ENCODE assay signal across 19 mouse cellular contexts in the genomic region with DNA sequence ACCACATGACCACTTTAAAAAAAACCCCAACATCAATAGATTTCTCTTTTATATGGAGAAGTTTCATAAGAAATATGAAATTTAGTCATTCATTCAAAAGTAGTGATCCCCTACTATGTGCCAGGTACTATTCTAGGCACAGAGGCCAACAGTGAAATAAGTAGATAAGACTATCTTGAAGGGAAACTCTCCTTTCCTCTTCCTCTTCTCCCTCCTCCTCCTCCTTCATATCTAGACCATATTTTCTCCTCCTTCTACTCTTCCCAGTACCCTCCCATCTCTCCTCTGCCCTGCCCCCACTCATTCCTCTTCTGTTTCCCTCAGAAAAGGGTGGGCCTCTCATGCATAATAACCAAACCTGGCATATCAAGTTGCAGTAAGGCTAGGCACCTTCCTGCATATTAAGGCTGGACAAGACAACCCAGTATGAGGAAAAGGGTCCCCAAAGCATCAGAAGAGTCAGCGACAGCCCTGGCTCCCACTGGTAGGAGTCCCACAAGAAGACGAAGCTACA.
"Had no signal": no experiment of that assay in that cellular context is flagged by ENCODE, and none has a peak within 500 bp of the region (broad histone marks: within the 10 kb centered on the region; RNA-seq: fewer than 3 reads in every experiment).

No protein-coding gene starts in this region.

- H3K4me1 ChIP-seq: intestine, embryonic 15.5 days; neural tube, embryonic 12.5 days; neural tube, embryonic 15.5 days had no signal

- H3K4me2 ChIP-seq: intestine, embryonic 15.5 days; kidney, embryonic 15.5 days; lung, embryonic 15.5 days; neural tube, embryonic 12.5 days; neural tube, embryonic 15.5 days had no signal

- ATAC-seq: intestine, embryonic 15.5 days had no signal

- DNase-seq: kidney, adult 11 months; kidney, adult 8-10 months; kidney, postnatal 14 days; layer of hippocampus, adult 9-11 months; lung, adult 18-20 months; lung, postnatal 10 days; lung, postnatal 36 days; midbrain, embryonic 14.5 days; right cerebral cortex, adult 18-20 months; right cerebral cortex, postnatal 14 days; right cerebral cortex, postnatal 4 days; thymus, postnatal 25 days had no signal

- H3K9me3 ChIP-seq: intestine, embryonic 15.5 days; kidney, embryonic 15.5 days; lung, embryonic 15.5 days; neural tube, embryonic 12.5 days; neural tube, embryonic 15.5 days had no signal

- H3K36me3 ChIP-seq: intestine, embryonic 15.5 days; kidney, embryonic 15.5 days; lung, embryonic 15.5 days; neural tube, embryonic 12.5 days; neural tube, embryonic 15.5 days had no signal

- H3K9ac ChIP-seq: intestine, embryonic 15.5 days; kidney, embryonic 15.5 days; lung, embryonic 15.5 days; neural tube, embryonic 12.5 days; neural tube, embryonic 15.5 days had no signal

- H3K27ac ChIP-seq: intestine, embryonic 15.5 days; kidney, embryonic 15.5 days; layer of hippocampus, adult 2 months; lung, embryonic 15.5 days; neural tube, embryonic 12.5 days; neural tube, embryonic 15.5 days; stomach, postnatal 0 days had no signal

- H3K4me3 ChIP-seq: intestine, embryonic 15.5 days; kidney, embryonic 15.5 days; layer of hippocampus, adult 2 months; lung, embryonic 15.5 days; neural tube, embryonic 12.5 days; neural tube, embryonic 15.5 days had no signal

- H3K27me3 ChIP-seq: intestine, embryonic 15.5 days; kidney, embryonic 15.5 days; lung, embryonic 15.5 days; neural tube, embryonic 12.5 days; neural tube, embryonic 15.5 days had no signal
